Mouse (Mus musculus) spleen, adult 2 months (tissue): ENCODE measurements around the gene Padi2. TPM values are rescaled to one million over a fixed set of nuclear protein-coding genes. Genes with fewer than 3 reads are reported as not detected.
A peak's percentile ranks its signal among the peaks of the same experiment; 100 is the strongest.

Experiments
- DNase-seq, 2 experiments: peaks; one replicate each; pipeline versions ENCODE4 v3.0.0 to v3.0.0-alpha.2; 2012 to 2021; ENCODE audit warnings: low spot score in 2 of 2, low read depth in 1 of 2
- H3K27ac ChIP-seq: fragments of 200-500 bp; 2 replicates; pipeline ENCODE4 v1.5.1; 2012; ENCODE audit warnings: low read length, inconsistent platforms; ENCODE audit not compliant: insufficient read depth
- H3K27me3 ChIP-seq: fragments of 200-500 bp; 2 replicates; pipeline ENCODE4 v1.6.1; 2012; ENCODE audit warnings: mild to moderate bottlenecking, moderate library complexity, low read length, inconsistent platforms; ENCODE audit not compliant: control insufficient read depth, insufficient read depth
- H3K36me3 ChIP-seq: fragments of 200-500 bp; 2 replicates; pipeline ENCODE4 v1.6.1; 2012; ENCODE audit warnings: mild to moderate bottlenecking, low read length, inconsistent platforms; ENCODE audit not compliant: control insufficient read depth, insufficient read depth
- H3K4me1 ChIP-seq: fragments of 200-500 bp; 2 replicates; pipeline ENCODE4 v1.6.1; 2011; ENCODE audit warnings: inconsistent platforms; ENCODE audit not compliant: control insufficient read depth, insufficient read depth, insufficient read length
- H3K4me3 ChIP-seq: fragments of 200-500 bp; 2 replicates; pipeline ENCODE4 v1.5.1; 2011; ENCODE audit warnings: mild to moderate bottlenecking, inconsistent platforms; ENCODE audit not compliant: insufficient read depth, insufficient read length; ENCODE audit errors: extremely low read depth
- CTCF ChIP-seq: fragments of 200-500 bp; IDR thresholded peaks from 2 replicates; pipeline ENCODE4 v1.5.1; 2011; ENCODE audit warnings: mild to moderate bottlenecking, inconsistent platforms; ENCODE audit not compliant: insufficient read depth, insufficient read length, insufficient replicate concordance; ENCODE audit errors: extremely low read depth
- POLR2A ChIP-seq: fragments of 200-500 bp; IDR thresholded peaks from 2 replicates; pipeline ENCODE4 v1.6.1; 2011; ENCODE audit warnings: low read depth, low read length, inconsistent platforms
- WGBS: fragments of 180-500 bp; shearing (Covaris S2); methylation state at CpG from one replicate; pipeline ENCODE4 v1.1.7; 2018; 5-methylcytosine and 5-hydroxymethylcytosine counted together
- polyA plus RNA-seq: library from polyadenylated mRNA; depleted of rRNA; stranded (reverse); fragments of >200 nt; gene quantifications from 2 replicates; pipeline ENCODE4 v1.2.3, GENCODE M21; 2012

Gene Padi2
- polyA plus RNA-seq, 1 experiment: 10.7 TPM

DNA sequence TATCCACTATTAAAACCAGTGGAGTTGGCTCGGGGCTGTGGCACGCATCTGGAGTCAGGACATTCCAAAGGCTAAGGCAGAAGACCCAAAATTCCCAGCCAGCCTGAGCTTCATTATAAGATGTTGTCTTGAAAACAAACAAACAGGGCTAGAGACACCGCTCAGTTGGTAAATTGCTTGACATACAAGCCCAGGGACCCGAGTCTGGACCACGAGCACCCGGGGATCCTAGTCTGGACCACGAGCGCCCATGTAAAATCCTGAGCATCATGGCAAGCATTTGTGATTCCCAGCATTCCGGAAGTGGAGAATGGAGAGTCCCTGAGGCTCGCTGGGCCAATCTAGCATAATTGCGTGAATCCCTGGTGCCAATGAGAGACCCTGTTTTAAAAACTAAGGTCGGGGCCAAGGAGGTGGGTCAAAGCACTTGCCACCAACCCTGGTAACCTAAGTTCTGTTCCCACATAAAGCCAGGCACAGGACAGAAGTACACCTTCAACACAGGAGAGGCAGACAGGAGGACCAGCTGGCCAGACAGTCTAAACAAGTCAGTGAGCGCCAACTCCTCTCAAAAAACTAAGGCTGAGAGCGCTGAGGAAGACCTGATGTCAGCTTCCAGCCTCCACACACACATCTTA is 14.5 kb upstream of the Padi2 start:
- WGBS: 89% methylated on average over 14 of the region's 14 CpGs
- peak in 1 of 2 experiments; percentile 0 for DNase-seq
- H3K36me3 ChIP-seq: no peaks in the 10 kb centered on the region
- H3K4me1 ChIP-seq: no peaks in the 10 kb centered on the region
- no peak overlapping the region for H3K4me3 ChIP-seq
- no peaks in the 10 kb centered on the region for H3K27me3 ChIP-seq
- TF ChIP-seq POLR2A (no peak), CTCF (no peak)
- H3K27ac ChIP-seq: no peak overlapping the region

DNA sequence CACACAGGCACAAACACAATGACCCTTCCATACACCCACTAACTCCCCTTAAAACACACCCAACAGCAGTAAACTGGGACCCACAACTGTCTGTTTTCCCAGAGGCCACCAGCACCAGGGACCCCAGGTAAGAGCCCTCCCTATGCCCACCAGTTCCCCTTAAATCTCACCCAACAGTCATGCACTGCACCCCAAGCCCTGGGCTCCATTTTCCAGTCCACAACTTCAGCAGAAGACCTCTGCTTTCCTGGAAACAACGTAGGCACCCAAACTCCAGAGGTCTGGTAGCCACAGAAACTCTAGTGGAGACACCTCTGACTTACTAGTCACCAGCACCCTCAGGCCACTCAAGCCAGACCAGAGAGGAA is 14.0 kb upstream of the Padi2 start:
- no peaks in the 10 kb centered on the region for H3K4me1 ChIP-seq
- no peaks in the 10 kb centered on the region for H3K27me3 ChIP-seq
- TF ChIP-seq POLR2A: no peak
- no peak for TF ChIP-seq CTCF
- DNase-seq: peak in 1 of 2 experiments; percentile 0
- H3K27ac ChIP-seq: no peak overlapping the region
- WGBS: 88% methylated on average over 1 of the region's 1 CpGs
- no peak overlapping the region for H3K4me3 ChIP-seq
- no peaks in the 10 kb centered on the region for H3K36me3 ChIP-seq

- 11% methylated on average over 14 of the region's 14 CpGs for WGBS
- no peak for DNase-seq
- TF ChIP-seq CTCF: no peak
- no peak for TF ChIP-seq POLR2A
- Histone ChIP-seq H3K4me1 (peaks cover 13% of the 10 kb centered on the region; the same call in 1 of the 2 replicates), H3K27me3 (no peaks in the 10 kb centered on the region), H3K4me3 (no peak overlapping the region), H3K36me3 (no peaks in the 10 kb centered on the region), H3K27ac (no peak overlapping the region)
Observed at GRCm38 (mm10) chr4:140904776-140905425, 1.2 kb upstream of the Padi2 start.

DNA sequence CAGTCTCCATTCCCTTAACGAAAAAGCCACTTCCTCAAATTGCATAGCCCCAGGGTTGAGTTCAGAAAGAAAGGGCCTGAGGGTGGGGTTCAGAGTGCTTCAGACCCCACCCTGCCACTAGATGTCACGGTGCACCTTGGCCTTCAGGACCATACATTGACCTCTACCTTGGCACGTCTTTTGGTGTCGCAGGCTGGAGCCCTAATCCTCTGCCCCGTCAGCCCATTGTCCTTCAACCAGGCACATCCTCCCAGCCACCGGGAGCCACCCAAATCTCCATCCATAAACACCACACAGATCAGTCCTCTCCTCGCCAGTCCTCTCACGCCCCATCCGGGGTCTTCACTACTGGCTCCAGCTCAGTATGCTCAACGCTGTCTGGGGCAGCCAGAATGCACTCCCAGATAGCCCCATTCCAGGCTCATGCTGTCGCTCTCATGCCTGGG is 695 bp upstream of the Padi2 start:
- 6% methylated on average over 11 of the region's 11 CpGs for WGBS
- Histone ChIP-seq H3K4me1 (peaks cover 13% of the 10 kb centered on the region; the same call in 1 of the 2 replicates), H3K27me3 (no peaks in the 10 kb centered on the region), H3K36me3 (no peaks in the 10 kb centered on the region), H3K4me3 (peak overlapping the region; percentile 55), H3K27ac (peak overlapping the region; percentile 66)
- TF ChIP-seq CTCF: peak; percentile 72; the same call in 1 of the 2 replicates
- TF ChIP-seq POLR2A: no peak
- peak; percentile 55 to 68 for DNase-seq

- no peak overlapping the region; the same call in 1 of the 2 replicates for H3K4me3 ChIP-seq
- H3K36me3 ChIP-seq: no peaks in the 10 kb centered on the region
- H3K27me3 ChIP-seq: no peaks in the 10 kb centered on the region
- WGBS: 76% methylated on average over 11 of the region's 11 CpGs
- DNase-seq: no peak
- H3K27ac ChIP-seq: no peak overlapping the region
- no peak for TF ChIP-seq CTCF
- H3K4me1 ChIP-seq: peaks cover 13% of the 10 kb centered on the region; the same call in 1 of the 2 replicates
Observed at GRCm38 (mm10) chr4:140906827-140907280, 710 bp downstream of the Padi2 start.

GRCm38 (mm10) chr4:140907306-140908024 is 1.3 kb downstream of the Padi2 start:
- peaks cover 13% of the 10 kb centered on the region; the same call in 1 of the 2 replicates for H3K4me1 ChIP-seq
- no peak for DNase-seq
- TF ChIP-seq POLR2A (no peak), CTCF (no peak)
- no peak overlapping the region for H3K27ac ChIP-seq
- 85% methylated on average over 12 of the region's 12 CpGs for WGBS
- H3K4me3 ChIP-seq: no peak overlapping the region
- H3K27me3 ChIP-seq: no peaks in the 10 kb centered on the region
- H3K36me3 ChIP-seq: no peaks in the 10 kb centered on the region

DNA sequence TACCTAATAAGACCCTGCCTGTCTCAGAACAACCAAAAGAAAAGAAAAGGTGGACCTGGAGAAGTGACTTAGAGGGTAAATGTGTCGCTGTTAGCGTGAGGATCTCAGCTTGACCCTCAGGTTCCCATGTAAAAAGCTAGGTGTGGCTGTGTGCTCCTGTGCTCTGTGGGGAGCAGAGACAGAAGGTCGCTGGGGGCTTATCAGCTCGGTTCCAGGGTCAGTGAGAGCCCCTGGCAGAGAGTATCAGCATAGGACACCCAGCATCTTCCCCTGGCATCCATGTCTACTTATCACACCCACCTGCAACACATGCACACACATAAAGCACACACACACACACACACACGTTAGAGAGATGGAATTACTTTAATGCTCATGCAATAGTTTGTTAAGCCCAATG is 2.5 kb downstream of the Padi2 start:
- 82% methylated on average over 5 of the region's 5 CpGs for WGBS
- no peaks in the 10 kb centered on the region for H3K27me3 ChIP-seq
- H3K4me3 ChIP-seq: no peak overlapping the region
- H3K27ac ChIP-seq: no peak overlapping the region
- H3K36me3 ChIP-seq: no peaks in the 10 kb centered on the region
- DNase-seq: no peak
- TF ChIP-seq CTCF: no peak
- peaks cover 13% of the 10 kb centered on the region; the same call in 1 of the 2 replicates for H3K4me1 ChIP-seq
